Mouse (Mus musculus) bone marrow macrophage, adult 2 months (primary cell): ENCODE results near the gene Srsf11.

Experiments
- CTCF ChIP-seq: IDR thresholded peaks from 2 replicates; pipeline ENCODE4 v1.5.1; 2012; ENCODE audit warnings: low read depth, mild to moderate bottlenecking, low read length, moderate library complexity
- POLR2A ChIP-seq: IDR thresholded peaks from 2 replicates; pipeline ENCODE4 v1.6.1; 2012; ENCODE audit warnings: mild to moderate bottlenecking, low read depth, low read length, borderline replicate concordance

- TF ChIP-seq POLR2A = no peak
- TF ChIP-seq CTCF = no peak
These were observed 573 bp downstream of the Srsf11 start for GRCm38 (mm10) chr3:158035866-158036265.
